Mouse (Mus musculus): ENCODE data around the gene Taf1b.
"Not testable (repeated sequence)": the region's sequence is repeated elsewhere in the genome, so short reads cannot be mapped to it uniquely, and the experiment has no call there.

- not testable (repeated sequence) for TF ChIP-seq CTCF (IDR thresholded peaks at IDR 0.05; ENCODE audit: low read depth, low read length); GATA1 (IDR thresholded peaks at IDR 0.05; ENCODE audit: borderline replicate concordance, low read length); TAL1 (conservative IDR thresholded peaks at IDR 0.05; ENCODE audit: low read depth, low read length); POLR2AphosphoS5 (IDR thresholded peaks at IDR 0.05; ENCODE audit: insufficient replicate concordance, low read depth, low read length); GATA2 (IDR thresholded peaks at IDR 0.05; ENCODE audit: borderline replicate concordance, low read depth, low read length)
Measured at GRCm38 (mm10) chr12:24492507-24492906, 5.7 kb upstream of the Taf1b start.

All from G1E (cell line).